Mouse (Mus musculus): ENCODE results near the gene Ndufc1. TPM values are rescaled to one million over a fixed set of nuclear protein-coding genes. Genes with fewer than 3 reads are reported as not detected.
"Not testable (repeated sequence)": the region's sequence is repeated elsewhere in the genome, so short reads cannot be mapped to it uniquely, and the experiment has no call there.

Gene Ndufc1
- polyA plus RNA-seq (2014; fragmentation: Nextera tagmentation; extraction: Ambion mirVana), result 663 and 761 TPM in 2 replicates

DNA sequence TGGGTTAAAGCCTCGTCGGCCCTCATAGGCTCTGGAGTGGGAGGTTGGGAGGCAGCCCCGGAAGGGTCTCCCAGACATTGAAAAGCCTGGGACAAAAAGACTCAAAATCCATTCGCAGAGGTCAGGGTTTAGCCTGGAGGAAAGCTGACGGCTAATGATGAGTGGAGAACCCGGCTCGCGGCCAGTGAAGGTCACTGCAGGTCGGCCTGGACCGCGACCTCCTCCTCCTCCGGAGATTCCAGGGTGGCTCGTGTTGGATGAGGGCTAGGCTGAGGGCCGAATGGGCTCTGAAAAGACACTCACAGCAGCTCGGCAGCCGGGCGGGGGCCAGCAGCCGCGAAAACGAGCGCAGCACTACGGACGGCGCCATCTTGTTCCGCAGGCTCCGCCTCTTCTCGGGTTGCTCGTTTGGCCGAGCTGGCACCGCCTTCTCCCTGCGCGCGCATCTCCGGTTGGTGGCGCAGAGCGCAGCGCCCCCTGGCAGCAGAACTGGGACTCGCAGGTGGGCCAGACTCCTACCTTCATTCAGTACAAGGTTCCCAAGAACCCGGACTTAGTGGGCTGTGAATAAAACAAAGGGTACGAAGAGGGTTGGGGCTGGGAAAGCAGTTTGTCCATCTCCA is at the start of gene Ndufc1:
Gene Ndufc1 (minus strand): TSS at position 428 of the 623 bp plus-strand sequence.
- Histone ChIP-seq H3K27me3 (replicated peaks; ENCODE audit: control insufficient read depth, insufficient read depth, low read length) (no peaks in the 10 kb centered on the region), H3K9me3 (ENCODE audit: control insufficient read depth, low read length) (no peaks in the 10 kb centered on the region), H3K36me3 (ENCODE audit: control insufficient read depth, insufficient read depth, low read length) (peaks cover 27% of the 10 kb centered on the region), H3K9ac (ENCODE audit: low read depth, low read length) (peak within 1 kb of the TSS; percentile 91), H3K4me2 (ENCODE audit: low read depth, low read length) (peak within 1 kb of the TSS; percentile 77), H3K4me1 (ENCODE audit: control insufficient read depth, insufficient read depth, low read length) (peaks cover 7% of the 10 kb centered on the region), H3K27ac (replicated peaks; ENCODE audit: low read depth, low read length) (peak within 1 kb of the TSS; percentile 95), H3K4me3 (ENCODE audit: low read depth, low read length) (peak within 1 kb of the TSS; percentile 91)
- ATAC-seq (ENCODE audit: low read depth), result peak; percentile 94
- under 1% methylated on average over 33 of the region's 40 CpGs for WGBS
- peak; percentile 96 for DNase-seq (ENCODE audit: low spot score)

DNA sequence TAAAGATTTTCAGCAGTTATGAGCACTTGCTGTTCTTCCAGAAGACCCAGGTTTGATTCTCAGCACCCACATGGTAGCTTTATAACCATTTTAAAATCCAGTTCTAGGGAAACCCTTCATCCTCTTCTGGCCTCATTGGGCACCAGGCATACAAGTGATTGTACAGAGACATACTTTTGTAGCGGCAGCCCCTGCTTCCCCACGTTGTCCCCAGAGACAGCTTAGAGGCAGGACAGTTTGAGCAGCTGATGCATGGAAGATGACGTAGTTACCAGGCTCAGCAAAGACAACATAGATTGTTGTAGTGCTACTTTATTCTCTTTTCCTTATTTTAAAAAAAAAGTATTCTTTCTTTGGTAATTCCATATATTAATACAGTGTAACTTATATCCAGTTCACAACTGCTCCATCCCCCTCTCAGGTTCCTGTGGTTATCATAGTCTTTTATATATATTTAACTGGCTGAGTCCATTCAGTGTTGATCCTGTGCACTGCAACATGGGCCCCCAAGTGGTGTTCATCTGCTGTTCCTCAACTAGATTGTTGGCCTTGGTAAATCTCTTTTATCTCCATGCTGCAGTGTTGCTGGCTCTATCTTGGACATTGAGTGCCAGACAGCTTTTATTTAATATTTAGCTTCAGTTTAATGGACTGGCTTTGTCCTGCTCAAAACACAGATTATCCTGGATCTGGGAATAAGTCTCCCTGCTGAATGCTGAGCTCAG is 26.2 kb upstream of the Ndufc1 start:
- Histone ChIP-seq H3K9ac (ENCODE audit: low read depth, low read length) (no peak overlapping the region), H3K27me3 (replicated peaks; ENCODE audit: control insufficient read depth, insufficient read depth, low read length) (no peaks in the 10 kb centered on the region), H3K4me2 (ENCODE audit: low read depth, low read length) (no peak overlapping the region), H3K27ac (replicated peaks; ENCODE audit: low read depth, low read length) (no peak overlapping the region), H3K4me1 (ENCODE audit: control insufficient read depth, insufficient read depth, low read length) (no peaks in the 10 kb centered on the region), H3K9me3 (ENCODE audit: control insufficient read depth, low read length) (no peaks in the 10 kb centered on the region), H3K4me3 (ENCODE audit: low read depth, low read length) (no peak overlapping the region), H3K36me3 (ENCODE audit: control insufficient read depth, insufficient read depth, low read length) (peaks cover 21% of the 10 kb centered on the region)
- no peak for ATAC-seq (ENCODE audit: low read depth)
- 78% methylated on average over 3 of the region's 3 CpGs for WGBS
- no peak for DNase-seq (ENCODE audit: low spot score)

DNA sequence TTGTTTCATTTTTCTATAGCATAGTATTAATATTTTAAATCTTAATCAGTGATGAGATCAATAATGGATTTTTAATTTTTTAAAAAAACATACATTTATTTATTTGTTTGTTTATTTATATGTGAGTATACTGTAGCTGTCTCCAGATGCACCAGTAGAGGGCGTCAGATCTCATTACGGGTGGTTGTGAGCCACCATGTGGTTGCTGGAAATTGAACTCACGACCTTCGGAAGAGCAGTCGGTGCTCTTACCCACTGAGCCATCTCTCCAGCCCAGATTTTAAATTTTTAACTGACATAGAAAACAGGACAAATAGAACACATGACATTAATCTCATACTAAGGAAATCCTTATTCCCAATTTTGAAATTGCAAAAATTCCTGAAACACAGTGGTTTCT is 25.6 kb upstream of the Ndufc1 start:
- H3K36me3 ChIP-seq (ENCODE audit: control insufficient read depth, insufficient read depth, low read length), result peaks cover 18% of the 10 kb centered on the region
- 84% methylated on average over 5 of the region's 5 CpGs for WGBS
- not testable (repeated sequence) for H3K27me3 ChIP-seq (replicated peaks; ENCODE audit: control insufficient read depth, insufficient read depth, low read length); H3K4me3 ChIP-seq (ENCODE audit: low read depth, low read length); H3K4me2 ChIP-seq (ENCODE audit: low read depth, low read length); ATAC-seq (ENCODE audit: low read depth); H3K9me3 ChIP-seq (ENCODE audit: control insufficient read depth, low read length); DNase-seq (ENCODE audit: low spot score); H3K27ac ChIP-seq (replicated peaks; ENCODE audit: low read depth, low read length); H3K4me1 ChIP-seq (ENCODE audit: control insufficient read depth, insufficient read depth, low read length); H3K9ac ChIP-seq (ENCODE audit: low read depth, low read length)

- Histone ChIP-seq H3K27ac (replicated peaks; ENCODE audit: low read depth, low read length) (no peak overlapping the region), H3K9ac (ENCODE audit: low read depth, low read length) (no peak overlapping the region), H3K4me3 (ENCODE audit: low read depth, low read length) (no peak overlapping the region), H3K27me3 (replicated peaks; ENCODE audit: control insufficient read depth, insufficient read depth, low read length) (no peaks in the 10 kb centered on the region), H3K9me3 (ENCODE audit: control insufficient read depth, low read length) (no peaks in the 10 kb centered on the region), H3K4me1 (ENCODE audit: control insufficient read depth, insufficient read depth, low read length) (no peaks in the 10 kb centered on the region), H3K36me3 (ENCODE audit: control insufficient read depth, insufficient read depth, low read length) (0 out of 2 replicates have a peak, but pooled peaks cover 3% of the 10 kb centered on the region), H3K4me2 (ENCODE audit: low read depth, low read length) (no peak overlapping the region)
- no peak for ATAC-seq (ENCODE audit: low read depth)
- no peak for DNase-seq (ENCODE audit: low spot score)
These were observed 16.6 kb upstream of the Ndufc1 start for GRCm38 (mm10) chr3:51425394-51425793.

DNA sequence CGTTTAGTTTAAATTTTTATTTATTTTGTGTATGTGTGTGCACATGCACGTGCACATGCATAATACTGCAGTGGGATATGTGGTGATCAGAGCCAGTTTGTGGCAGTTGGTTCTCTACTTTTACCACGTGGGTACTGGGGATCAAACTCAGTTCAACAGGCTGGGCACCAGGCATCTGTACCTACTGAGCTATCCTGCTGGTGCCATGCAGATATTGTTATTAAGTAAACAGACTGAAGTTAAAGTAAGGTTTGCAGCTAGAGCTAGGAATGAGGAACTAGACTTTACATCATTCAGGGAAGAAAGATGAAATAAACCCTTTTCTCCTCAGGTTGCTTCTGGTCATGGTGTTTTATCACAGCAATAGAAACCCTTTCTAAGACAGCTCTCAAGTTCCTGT is 13.1 kb upstream of the Ndufc1 start:
- no peaks in the 10 kb centered on the region for H3K9me3 ChIP-seq (ENCODE audit: control insufficient read depth, low read length)
- H3K36me3 ChIP-seq (ENCODE audit: control insufficient read depth, insufficient read depth, low read length), result 0 out of 2 replicates have a peak, but pooled peaks cover 3% of the 10 kb centered on the region
- ATAC-seq (ENCODE audit: low read depth), result no peak
- 69% methylated on average over 3 of the region's 3 CpGs for WGBS
- no peak overlapping the region for H3K4me2 ChIP-seq (ENCODE audit: low read depth, low read length)
- H3K9ac ChIP-seq (ENCODE audit: low read depth, low read length), result no peak overlapping the region
- no peak overlapping the region for H3K4me3 ChIP-seq (ENCODE audit: low read depth, low read length)
- no peak overlapping the region for H3K27ac ChIP-seq (replicated peaks; ENCODE audit: low read depth, low read length)
- no peak for DNase-seq (ENCODE audit: low spot score)
- H3K27me3 ChIP-seq (replicated peaks; ENCODE audit: control insufficient read depth, insufficient read depth, low read length), result no peaks in the 10 kb centered on the region
- H3K4me1 ChIP-seq (ENCODE audit: control insufficient read depth, insufficient read depth, low read length), result peaks cover 13% of the 10 kb centered on the region

DNA sequence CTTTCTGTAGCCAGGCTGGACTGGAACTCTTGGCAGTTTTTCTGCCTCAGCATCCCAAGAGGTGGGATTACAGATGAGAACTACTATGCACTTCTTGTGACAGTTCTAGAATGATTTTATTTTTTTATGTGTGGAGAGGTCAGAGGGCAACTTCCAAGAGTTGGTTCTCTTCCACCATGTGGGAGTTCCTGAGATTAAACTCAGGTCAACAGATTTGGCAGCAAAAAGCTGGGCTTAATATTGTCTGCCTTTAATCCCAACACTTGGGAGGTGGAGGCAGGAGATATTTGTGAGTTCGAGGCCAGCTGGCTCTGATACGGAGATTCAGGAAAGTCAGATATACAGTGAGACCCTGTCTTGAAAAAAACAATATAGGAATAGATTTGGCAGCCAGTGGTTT is 9.2 kb upstream of the Ndufc1 start:
- H3K27ac ChIP-seq (replicated peaks; ENCODE audit: low read depth, low read length), result no peak overlapping the region
- H3K27me3 ChIP-seq (replicated peaks; ENCODE audit: control insufficient read depth, insufficient read depth, low read length), result no peaks in the 10 kb centered on the region
- DNase-seq (ENCODE audit: low spot score) (no peak), ATAC-seq (ENCODE audit: low read depth) (no peak)
- peak overlapping the region; percentile 97; the same call in 1 of the 2 replicates for H3K4me3 ChIP-seq (ENCODE audit: low read depth, low read length)
- H3K4me1 ChIP-seq (ENCODE audit: control insufficient read depth, insufficient read depth, low read length), result peaks cover 19% of the 10 kb centered on the region
- WGBS, result 65% methylated on average over 2 of the region's 2 CpGs
- no peak overlapping the region for H3K9ac ChIP-seq (ENCODE audit: low read depth, low read length)
- H3K36me3 ChIP-seq (ENCODE audit: control insufficient read depth, insufficient read depth, low read length), result 0 out of 2 replicates have a peak, but pooled peaks cover 3% of the 10 kb centered on the region
- H3K9me3 ChIP-seq (ENCODE audit: control insufficient read depth, low read length), result no peaks in the 10 kb centered on the region
- H3K4me2 ChIP-seq (ENCODE audit: low read depth, low read length), result peak overlapping the region; percentile 72

DNA sequence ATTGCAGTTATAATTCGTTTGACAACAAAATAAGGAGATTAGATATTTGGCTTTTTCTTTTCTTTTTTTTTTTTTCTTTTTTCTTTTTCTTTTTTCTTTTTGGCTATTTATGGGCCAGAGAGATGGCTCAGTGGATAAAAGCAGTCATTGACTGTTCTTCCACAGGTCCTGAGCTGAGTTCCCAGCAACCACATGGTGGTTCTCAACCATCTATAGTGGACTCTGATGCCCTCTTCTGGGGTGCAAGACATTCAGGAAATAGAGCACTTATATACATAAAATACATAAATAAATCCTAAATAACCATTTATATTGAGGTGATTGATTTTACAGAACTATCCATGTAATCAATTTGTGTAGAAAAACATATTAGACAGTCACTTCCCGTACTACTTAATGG is 8.7 kb upstream of the Ndufc1 start:
- Histone ChIP-seq H3K27me3 (replicated peaks; ENCODE audit: control insufficient read depth, insufficient read depth, low read length) (no peaks in the 10 kb centered on the region), H3K4me2 (ENCODE audit: low read depth, low read length) (peak overlapping the region; percentile 72), H3K9me3 (ENCODE audit: control insufficient read depth, low read length) (no peaks in the 10 kb centered on the region), H3K9ac (ENCODE audit: low read depth, low read length) (no peak overlapping the region), H3K4me1 (ENCODE audit: control insufficient read depth, insufficient read depth, low read length) (peaks cover 19% of the 10 kb centered on the region), H3K27ac (replicated peaks; ENCODE audit: low read depth, low read length) (no peak overlapping the region), H3K36me3 (ENCODE audit: control insufficient read depth, insufficient read depth, low read length) (0 out of 2 replicates have a peak, but pooled peaks cover 3% of the 10 kb centered on the region), H3K4me3 (ENCODE audit: low read depth, low read length) (peak overlapping the region; percentile 97)
- DNase-seq (ENCODE audit: low spot score) (no peak), ATAC-seq (ENCODE audit: low read depth) (no peak)
- 37% methylated on average over 2 of the region's 2 CpGs for WGBS

GRCm38 (mm10) chr3:51417135-51417458 is 8.3 kb upstream of the Ndufc1 start:
- 0 out of 2 replicates have a peak, but pooled peaks cover 3% of the 10 kb centered on the region for H3K36me3 ChIP-seq (ENCODE audit: control insufficient read depth, insufficient read depth, low read length)
- 5% methylated on average over 8 of the region's 8 CpGs for WGBS

More at GRCm38 (mm10) chr3:51417135-51417458, 8.3 kb upstream of the Ndufc1 start:
- ATAC-seq (ENCODE audit: low read depth), result no peak
- no peak for DNase-seq (ENCODE audit: low spot score)
- peak overlapping the region; percentile 98 for H3K9ac ChIP-seq (ENCODE audit: low read depth, low read length)
- H3K27ac ChIP-seq (replicated peaks; ENCODE audit: low read depth, low read length), result peak overlapping the region; percentile 95
- peaks cover 19% of the 10 kb centered on the region for H3K4me1 ChIP-seq (ENCODE audit: control insufficient read depth, insufficient read depth, low read length)
- peak overlapping the region; percentile 97 for H3K4me3 ChIP-seq (ENCODE audit: low read depth, low read length)
- H3K4me2 ChIP-seq (ENCODE audit: low read depth, low read length), result peak overlapping the region; percentile 72
- H3K27me3 ChIP-seq (replicated peaks; ENCODE audit: control insufficient read depth, insufficient read depth, low read length), result no peaks in the 10 kb centered on the region
- no peaks in the 10 kb centered on the region for H3K9me3 ChIP-seq (ENCODE audit: control insufficient read depth, low read length)

All from embryonic facial prominence, embryonic 14.5 days (tissue).